Mouse (Mus musculus) MEL (cell line): ENCODE measurements around the gene Elovl5. TPM values are rescaled to one million over a fixed set of nuclear protein-coding genes. Genes with fewer than 3 reads are reported as not detected.

Experiments
- DNase-seq: peaks from one replicate; pipeline ENCODE4 v3.0.0; 2011; ENCODE audit warnings: low read depth, low spot score
- H3K27ac ChIP-seq: 2 replicates; pipeline ENCODE4 v1.5.1; 2012; ENCODE audit warnings: low read depth, mild to moderate bottlenecking, control low read depth, low read length, moderate library complexity; ENCODE audit not compliant: control insufficient read depth
- H3K27me3 ChIP-seq, 2 experiments: fragments of 150-350 bp in 1 of 2; sonication (generic) in 1 of 2; 2 replicates each; pipeline ENCODE4 v1.6.1; 2012; ENCODE audit warnings: low read length in 2 of 2, mild to moderate bottlenecking in 2 of 2, improper control_type of control experiment in 1 of 2, moderate library complexity in 1 of 2; ENCODE audit not compliant: insufficient read depth in 2 of 2, control insufficient read depth in 1 of 2
- H3K36me3 ChIP-seq, 2 experiments: 2 replicates each; pipeline ENCODE4 v1.6.1; 2012 to 2014; ENCODE audit warnings: low read length in 2 of 2, improper control_type of control experiment in 1 of 2, inconsistent platforms in 1 of 2, mild to moderate bottlenecking in 1 of 2; ENCODE audit not compliant: insufficient read depth in 2 of 2, control insufficient read depth in 1 of 2
- H3K4me1 ChIP-seq, 2 experiments: fragments of 150-350 bp in 1 of 2; sonication (generic) in 1 of 2; 2 replicates each; pipeline ENCODE4 v1.6.1; 2012; ENCODE audit warnings: low read length in 2 of 2, improper control_type of control experiment in 1 of 2, mild to moderate bottlenecking in 1 of 2; ENCODE audit not compliant: insufficient read depth in 2 of 2, control insufficient read depth in 1 of 2
- H3K4me3 ChIP-seq, 2 experiments: fragments of 150-350 bp in 1 of 2; sonication (generic) in 1 of 2; 2 replicates each; pipeline ENCODE4 v1.5.1; 2012; ENCODE audit warnings: low read depth in 2 of 2, low read length in 2 of 2, mild to moderate bottlenecking in 2 of 2, moderate library complexity in 2 of 2, control low read depth in 1 of 2, improper control_type of control experiment in 1 of 2; ENCODE audit not compliant: control insufficient read depth in 1 of 2, insufficient read depth in 1 of 2
- H3K79me2 ChIP-seq: 2 replicates; pipeline ENCODE4 v1.6.1; 2012; ENCODE audit warnings: mild to moderate bottlenecking, low read length, moderate library complexity; ENCODE audit not compliant: control insufficient read depth, poor library complexity, insufficient read depth
- H3K9ac ChIP-seq: 2 replicates; pipeline ENCODE4 v1.6.1; 2012; ENCODE audit warnings: low read depth, mild to moderate bottlenecking, control low read depth, low read length, moderate library complexity; ENCODE audit not compliant: control insufficient read depth, poor library complexity, severe bottlenecking
- H3K9me3 ChIP-seq: fragments of 150-350 bp; sonication (generic); replicated peaks from 2 replicates; pipeline ENCODE4 v1.6.1; 2012; ENCODE audit warnings: mild to moderate bottlenecking, low read length, improper control_type of control experiment, moderate library complexity; ENCODE audit not compliant: insufficient read depth
- BHLHE40 ChIP-seq: IDR thresholded peaks from 2 replicates; pipeline ENCODE4 v1.6.1; 2012; ENCODE audit warnings: low read depth, mild to moderate bottlenecking, inconsistent platforms, low read length, improper control_type of control experiment, borderline replicate concordance
- CHD1 ChIP-seq: IDR thresholded peaks from 2 replicates; pipeline ENCODE4 v1.6.1; 2012; ENCODE audit warnings: low read depth, mild to moderate bottlenecking, inconsistent platforms, low read length, improper control_type of control experiment
- CHD2 ChIP-seq: IDR thresholded peaks from 2 replicates; pipeline ENCODE4 v1.6.1; 2011; ENCODE audit warnings: low read length, improper control_type of control experiment
- EP300 ChIP-seq, 2 experiments: IDR thresholded peaks; 2 replicates each; pipeline ENCODE4 v1.6.1; 2011; ENCODE audit warnings: improper control_type of control experiment in 2 of 2, low read length in 2 of 2, low read depth in 1 of 2, mild to moderate bottlenecking in 1 of 2
- HCFC1 ChIP-seq: IDR thresholded peaks from 2 replicates; pipeline ENCODE4 v1.6.1; 2012; ENCODE audit warnings: low read depth, mild to moderate bottlenecking, inconsistent platforms, low read length, improper control_type of control experiment, moderate library complexity
- JUND ChIP-seq: IDR thresholded peaks from 2 replicates; pipeline ENCODE4 v1.6.1; 2011; ENCODE audit warnings: low read depth, mild to moderate bottlenecking, improper control_type of control experiment, low read length
- KAT2A ChIP-seq: conservative IDR thresholded peaks from 2 replicates; pipeline ENCODE4 v1.6.1; 2012; ENCODE audit warnings: low read depth, low read length, improper control_type of control experiment, inconsistent platforms
- MAX ChIP-seq: IDR thresholded peaks from 2 replicates; pipeline ENCODE4 v1.6.1; 2011; ENCODE audit warnings: low read length, improper control_type of control experiment
- MYB ChIP-seq: IDR thresholded peaks from 2 replicates; pipeline ENCODE4 v1.6.1; 2011; ENCODE audit warnings: mild to moderate bottlenecking, low read depth, low read length, improper control_type of control experiment
- MYC ChIP-seq: IDR thresholded peaks from 2 replicates; pipeline ENCODE4 v1.6.1; 2011; ENCODE audit warnings: low read depth, mild to moderate bottlenecking, low read length, improper control_type of control experiment, moderate library complexity
- NELFE ChIP-seq: IDR thresholded peaks from 2 replicates; pipeline ENCODE4 v1.6.1; 2011; ENCODE audit warnings: low read depth, low read length, improper control_type of control experiment
- RAD21 ChIP-seq: IDR thresholded peaks from 2 replicates; pipeline ENCODE4 v1.6.1; 2011; ENCODE audit warnings: mild to moderate bottlenecking, low read depth, low read length, improper control_type of control experiment
- SIN3A ChIP-seq: IDR thresholded peaks from 2 replicates; pipeline ENCODE4 v1.6.1; 2012; ENCODE audit warnings: low read length, improper control_type of control experiment, inconsistent platforms
- SMC3 ChIP-seq: IDR thresholded peaks from 2 replicates; pipeline ENCODE4 v1.6.1; 2011; ENCODE audit warnings: low read depth, low read length, improper control_type of control experiment
- TAL1 ChIP-seq: IDR thresholded peaks from 2 replicates; pipeline ENCODE4 v1.6.1; 2012; ENCODE audit warnings: mild to moderate bottlenecking, inconsistent platforms, low read length, moderate library complexity, mixed read lengths
- TBP ChIP-seq: IDR thresholded peaks from 2 replicates; pipeline ENCODE4 v1.8.0; 2011; ENCODE audit warnings: low read depth, low read length, improper control_type of control experiment
- TCF12 ChIP-seq: IDR thresholded peaks from 2 replicates; pipeline ENCODE4 v1.6.1; 2014; ENCODE audit warnings: low read depth, mild to moderate bottlenecking, inconsistent platforms, low read length, improper control_type of control experiment, moderate library complexity
- UBTF ChIP-seq: IDR thresholded peaks from 2 replicates; pipeline ENCODE4 v1.6.1; 2012; ENCODE audit warnings: low read depth, mild to moderate bottlenecking, inconsistent platforms, low read length, improper control_type of control experiment, moderate library complexity, borderline replicate concordance; ENCODE audit not compliant: insufficient read depth
- USF2 ChIP-seq, 2 experiments: IDR thresholded peaks; 2 replicates each; pipeline ENCODE4 v1.6.1; 2011 to 2012; ENCODE audit warnings: improper control_type of control experiment in 2 of 2, low read length in 2 of 2, borderline replicate concordance in 1 of 2, inconsistent platforms in 1 of 2, low read depth in 1 of 2, mild to moderate bottlenecking in 1 of 2; ENCODE audit not compliant: insufficient read depth in 1 of 2
- ZC3H11A ChIP-seq: IDR thresholded peaks from 2 replicates; pipeline ENCODE4 v1.6.1; 2012; ENCODE audit warnings: low read depth, mild to moderate bottlenecking, inconsistent platforms, low read length, improper control_type of control experiment
- ZKSCAN1 ChIP-seq: IDR thresholded peaks from 2 replicates; pipeline ENCODE4 v1.6.1; 2012; ENCODE audit warnings: low read depth, mild to moderate bottlenecking, inconsistent platforms, low read length, improper control_type of control experiment, moderate library complexity
- ZMIZ1 ChIP-seq: IDR thresholded peaks from 2 replicates; pipeline ENCODE4 v1.6.1; 2012; ENCODE audit warnings: low read depth, mild to moderate bottlenecking, inconsistent platforms, low read length, improper control_type of control experiment, moderate library complexity
- ZNF384 ChIP-seq: IDR thresholded peaks from 2 replicates; pipeline ENCODE4 v1.6.1; 2012; ENCODE audit warnings: low read depth, mild to moderate bottlenecking, inconsistent platforms, low read length, improper control_type of control experiment
- polyA plus RNA-seq, 2 experiments: library from polyadenylated mRNA; stranded (reverse) in 1 of 2; unstranded in 1 of 2; fragments of >175 nt in 1 of 2; fragments of >200 nt in 1 of 2; gene quantifications; 2 replicates each; pipeline versions ENCODE4 v1.2.1 to v1.2.4; 2012; ENCODE audit warnings: low replicate concordance in 2 of 2, low read depth in 1 of 2; ENCODE audit not compliant: insufficient read length in 2 of 2, insufficient read depth in 1 of 2, missing spikeins in 1 of 2
- total RNA-seq: library from RNA; depleted of rRNA; stranded (reverse); fragments of 300-350 nt; gene quantifications from 2 replicates; pipeline ENCODE4 v1.2.3, GENCODE M21; 2012

Gene Elovl5
- total and polyA plus RNA-seq, 3 experiments = 52.3 to 73.0 (median 58.3) TPM

GRCm38 (mm10) chr9:78015816-78016215 is 98.7 kb downstream of the Elovl5 start:
- no peak for DNase-seq
- no peaks in the 10 kb centered on the region for H3K9me3 ChIP-seq

GRCm38 (mm10) chr9:78016288-78016687 is 99.1 kb downstream of the Elovl5 start:
- Histone ChIP-seq H3K4me1 (no peaks in the 10 kb centered on the region), H3K9ac (no peak overlapping the region), H3K4me3 (no peak overlapping the region)
- TF ChIP-seq CHD1 (no peak), KAT2A (no peak), ZKSCAN1 (no peak), MYC (no peak), MYB (no peak), EP300 (IDR thresholded peaks at IDR 0.05; ENCODE audit: low read depth in 1 of 2, low read length in 2 of 2) (no peak), USF2 (IDR thresholded peaks at IDR 0.05; ENCODE audit: borderline replicate concordance in 1 of 2, insufficient read depth in 1 of 2, low read depth in 1 of 2, low read length in 2 of 2) (no peak)
- TF ChIP-seq, all 39 proteins: peak for 0
- Histone ChIP-seq H3K27me3 (peaks cover 7 to 13% of the 10 kb centered on the region in 2 experiments), H3K9me3 (no peaks in the 10 kb centered on the region), H3K36me3 (no peaks in the 10 kb centered on the region), H3K27ac (no peak overlapping the region), H3K79me2 (no peaks in the 10 kb centered on the region)
- no peak for DNase-seq

More at GRCm38 (mm10) chr9:78015816-78016215, 98.7 kb downstream of the Elovl5 start:
- H3K4me1 ChIP-seq = no peaks in the 10 kb centered on the region
- no peaks in the 10 kb centered on the region for H3K79me2 ChIP-seq
- no peak overlapping the region for H3K9ac ChIP-seq
- H3K36me3 ChIP-seq = no peaks in the 10 kb centered on the region
- TF ChIP-seq ZMIZ1 (no peak), UBTF (no peak), NELFE (no peak), ZC3H11A (no peak), HCFC1 (no peak), TAL1 (no peak), MAX (no peak), BHLHE40 (no peak), ZNF384 (no peak), SIN3A (no peak), TCF12 (no peak), JUND (no peak), SMC3 (no peak), RAD21 (no peak), CHD2 (no peak), TBP (no peak), MYC (no peak), KAT2A (no peak)
- no peak overlapping the region for H3K27ac ChIP-seq
- H3K27me3 ChIP-seq = peaks cover 7 to 11% of the 10 kb centered on the region in 2 experiments
- no peak overlapping the region for H3K4me3 ChIP-seq
